Mouse (Mus musculus): Measurements from ENCODE around the gene Smyd4. TPM values are rescaled to one million over a fixed set of nuclear protein-coding genes. Genes with fewer than 3 reads are reported as not detected.

The Smyd4 gene
- polyA plus RNA-seq, 1 experiment = 7.3 TPM

- peak within 1 kb of the TSS; percentile 70 for H3K4me3 ChIP-seq (ENCODE audit: insufficient read depth, low read length)
- H3K4me1 ChIP-seq (ENCODE audit: control insufficient read depth, insufficient read depth, low read length) = peaks cover 7% of the 10 kb centered on the region
- H3K27ac ChIP-seq (ENCODE audit: insufficient read depth, low read length) = 0 out of 2 replicates have a peak within 1 kb of the TSS, but pooled peaks have one; percentile 36
- TF ChIP-seq CTCF (IDR thresholded peaks at IDR 0.05; ENCODE audit: borderline replicate concordance, insufficient read depth, low read length) (peak; percentile 46; the same call in 1 of the 2 replicates), POLR2A (IDR thresholded peaks at IDR 0.05; ENCODE audit: low read depth, low read length) (peak; percentile 65)
Observed at GRCm38 (mm10) chr11:75453991-75454930, 106.0 kb downstream of the Smyd4 start, which contains the start of gene Wdr81. TSS of gene Wdr81 (minus strand) at chr11:75454717.

Other genes with a start within 250 kb of the Smyd4 start
- 20.7 and 29.3 TPM in 2 replicates for gene Hic1, start 178.9 kb upstream of the Smyd4 start, polyA plus RNA-seq (2011; ENCODE audit: insufficient read length, low read depth, missing spikeins)
- gene Ovca2, start 169.6 kb upstream of the Smyd4 start, polyA plus RNA-seq (2011; ENCODE audit: insufficient read length, low read depth, missing spikeins) = 20.4 and 28.9 TPM in 2 replicates
- gene Dph1, start 157.2 kb upstream of the Smyd4 start, polyA plus RNA-seq (2011; ENCODE audit: insufficient read length, low read depth, missing spikeins) = 15.7 and 18.7 TPM in 2 replicates
- 2.1 and 2.7 TPM in 2 replicates for gene Rtn4rl1, start 154.7 kb upstream of the Smyd4 start, polyA plus RNA-seq (2011; ENCODE audit: insufficient read length, low read depth, missing spikeins)
- 98.3 and 104 TPM in 2 replicates for gene Rpa1, start 109 bp upstream of the Smyd4 start, polyA plus RNA-seq (2011; ENCODE audit: insufficient read length, low read depth, missing spikeins)
- 1,069 and 1,358 TPM in 2 replicates for gene Serpinf1, start 74.3 kb downstream of the Smyd4 start, polyA plus RNA-seq (2011; ENCODE audit: insufficient read length, low read depth, missing spikeins)
- not detected in 2 replicates for gene Serpinf2, start 91.2 kb downstream of the Smyd4 start, polyA plus RNA-seq (2011; ENCODE audit: insufficient read length, low read depth, missing spikeins)
- 9.5 and 17.3 TPM in 2 replicates for gene Wdr81, start 106.3 kb downstream of the Smyd4 start, polyA plus RNA-seq (2011; ENCODE audit: insufficient read length, low read depth, missing spikeins)
- gene Tlcd2, start 113.3 kb downstream of the Smyd4 start, polyA plus RNA-seq (2011; ENCODE audit: insufficient read length, low read depth, missing spikeins) = 11.2 and 11.4 TPM in 2 replicates
- gene Prpf8, start 138.4 kb downstream of the Smyd4 start, polyA plus RNA-seq (2011; ENCODE audit: insufficient read length, low read depth, missing spikeins) = 127 and 132 TPM in 2 replicates
- 1.7 TPM in 2 replicates for gene Rilp, start 161.7 kb downstream of the Smyd4 start, polyA plus RNA-seq (2011; ENCODE audit: insufficient read length, low read depth, missing spikeins)
- gene Scarf1, start 165.1 kb downstream of the Smyd4 start, polyA plus RNA-seq (2011; ENCODE audit: insufficient read length, low read depth, missing spikeins) = 0.25 TPM in 1 of 2 replicates, not detected in the other
- gene Slc43a2, start 183.3 kb downstream of the Smyd4 start, polyA plus RNA-seq (2011; ENCODE audit: insufficient read length, low read depth, missing spikeins) = 5.4 and 6.9 TPM in 2 replicates
- gene Pitpna, start 239.7 kb downstream of the Smyd4 start, polyA plus RNA-seq (2011; ENCODE audit: insufficient read length, low read depth, missing spikeins) = 160 and 204 TPM in 2 replicates